Mouse (Mus musculus) granulocyte monocyte progenitor cell, adult 5-6 weeks (primary cell): ENCODE measurements around the gene Als2. TPM values are rescaled to one million over a fixed set of nuclear protein-coding genes. Genes with fewer than 3 reads are reported as not detected.

Experiments used
- total RNA-seq, 2 experiments: library from RNA; stranded (forward) in 1 of 2; stranded (reverse) in 1 of 2; fragments of 200-712, 200-1000 nt in 1 of 2; fragments of >200 nt in 1 of 2; fragmentation: Nextera tagmentation in 1 of 2; gene quantifications; 2 replicates each; pipeline ENCODE4 v1.2.3; 2014 to 2017

Als2 gene
- total RNA-seq, 2 experiments from 2014 or later, result 9.8 to 10.0 TPM

Other genes with a start within 250 kb of the Als2 start
- gene C2cd6, start 142.3 kb downstream of the Als2 start, total RNA-seq (2014; fragmentation: Nextera tagmentation), result not detected in 2 replicates
- not detected in 2 replicates for gene C2cd6, start 142.3 kb downstream of the Als2 start, total RNA-seq (2017)
- gene Tmem237, start 116.8 kb downstream of the Als2 start, total RNA-seq (2014; fragmentation: Nextera tagmentation), result 9.7 and 16.4 TPM in 2 replicates
- gene Tmem237, start 116.8 kb downstream of the Als2 start, total RNA-seq (2017), result 11.6 and 15.3 TPM in 2 replicates
- gene Mpp4, start 73.8 kb downstream of the Als2 start, total RNA-seq (2014; fragmentation: Nextera tagmentation), result 2.1 and 2.9 TPM in 2 replicates
- gene Mpp4, start 73.8 kb downstream of the Als2 start, total RNA-seq (2017), result 0.39 TPM in 1 of 2 replicates, not detected in the other
- not detected in 2 replicates for gene Cdk15, start 19.7 kb upstream of the Als2 start, total RNA-seq (2014; fragmentation: Nextera tagmentation)
- not detected in 2 replicates for gene Cdk15, start 19.7 kb upstream of the Als2 start, total RNA-seq (2017)
- gene Fzd7, start 245.2 kb upstream of the Als2 start, total RNA-seq (2014; fragmentation: Nextera tagmentation), result 4.3 and 4.9 TPM in 2 replicates
- 2.8 and 4.6 TPM in 2 replicates for gene Fzd7, start 245.2 kb upstream of the Als2 start, total RNA-seq (2017)